Mouse (Mus musculus) hindbrain, embryonic 12.5 days (tissue): ENCODE results near the gene Ptms. TPM values are rescaled to one million over a fixed set of nuclear protein-coding genes. Genes with fewer than 3 reads are reported as not detected.
"Not testable (repeated sequence)": the region's sequence is repeated elsewhere in the genome, so short reads cannot be mapped to it uniquely, and the experiment has no call there.

Source experiments
- ATAC-seq: fragments of 200-750 bp; cut with Nextera tagmentation; 2 replicates; pipeline ENCODE4 v1.8.0; 2017; ENCODE audit warnings: moderate TSS enrichment; ENCODE audit not compliant: low FRiP score
- H3K27ac ChIP-seq: fragments of 300-500 bp; sonication (generic); 2 replicates; pipeline ENCODE4 v1.5.1; 2016; ENCODE audit warnings: mild to moderate bottlenecking
- H3K27me3 ChIP-seq: fragments of 300-500 bp; sonication (generic); 2 replicates; pipeline ENCODE4 v1.6.1; 2016; ENCODE audit warnings: mild to moderate bottlenecking
- H3K36me3 ChIP-seq: fragments of 300-500 bp; sonication (generic); 2 replicates; pipeline ENCODE4 v1.6.1; 2016; ENCODE audit warnings: mild to moderate bottlenecking
- H3K4me1 ChIP-seq: fragments of 300-500 bp; sonication (generic); 2 replicates; pipeline ENCODE4 v1.6.1; 2016
- H3K4me2 ChIP-seq: fragments of 300-500 bp; sonication (generic); replicated peaks from 2 replicates; pipeline ENCODE4 v1.6.1; 2016; ENCODE audit warnings: mild to moderate bottlenecking
- H3K4me3 ChIP-seq: fragments of 300-500 bp; sonication (generic); 2 replicates; pipeline ENCODE4 v1.5.1; 2016; ENCODE audit warnings: mild to moderate bottlenecking
- H3K9ac ChIP-seq: fragments of 300-500 bp; sonication (generic); 2 replicates; pipeline ENCODE4 v1.6.1; 2016; ENCODE audit warnings: mild to moderate bottlenecking, moderate library complexity
- H3K9me3 ChIP-seq: fragments of 300-500 bp; sonication (generic); replicated peaks from 2 replicates; pipeline ENCODE4 v1.6.1; 2016; ENCODE audit warnings: mild to moderate bottlenecking
- WGBS: fragments of 180-500 bp; shearing (Covaris S2); methylation state at CpG from one replicate; pipeline ENCODE4 v1.1.7; 2016; 5-methylcytosine and 5-hydroxymethylcytosine counted together
- polyA plus RNA-seq: library from polyadenylated mRNA; unstranded; fragments of >200 nt; fragmentation: Nextera tagmentation; extraction: Ambion mirVana; gene quantifications from 2 replicates; pipeline ENCODE4 v1.2.1, GENCODE M21; 2016

Ptms gene
- polyA plus RNA-seq, 1 experiment from 2014 or later: 707 TPM

- ATAC-seq: no peak
- H3K9ac ChIP-seq: no peak overlapping the region
- WGBS: 58% methylated on average over 8 of the region's 8 CpGs
- H3K36me3 ChIP-seq: no peaks in the 10 kb centered on the region
- no peaks in the 10 kb centered on the region for H3K9me3 ChIP-seq
- peaks cover 10% of the 10 kb centered on the region for H3K4me1 ChIP-seq
- no peak overlapping the region for H3K4me2 ChIP-seq
- no peak overlapping the region for H3K4me3 ChIP-seq
- no peaks in the 10 kb centered on the region for H3K27me3 ChIP-seq
- no peak overlapping the region for H3K27ac ChIP-seq
These were observed 19.7 kb downstream of the Ptms start for GRCm38 (mm10) chr6:124900056-124900800.

GRCm38 (mm10) chr6:124898359-124898758 lies 21.5 kb downstream of the Ptms start:
- Histone ChIP-seq H3K4me2 (no peak overlapping the region), H3K4me3 (no peak overlapping the region), H3K9me3 (no peaks in the 10 kb centered on the region), H3K4me1 (no peaks in the 10 kb centered on the region), H3K27ac (no peak overlapping the region), H3K36me3 (no peaks in the 10 kb centered on the region), H3K9ac (no peak overlapping the region), H3K27me3 (no peaks in the 10 kb centered on the region)
- no peak for ATAC-seq
- 67% methylated on average over 3 of the region's 3 CpGs for WGBS

GRCm38 (mm10) chr6:124894113-124894512 lies 25.8 kb downstream of the Ptms start:
- not testable (repeated sequence) for H3K4me2 ChIP-seq, H3K4me1 ChIP-seq, H3K9ac ChIP-seq, H3K4me3 ChIP-seq, ATAC-seq, H3K27me3 ChIP-seq, H3K36me3 ChIP-seq, H3K27ac ChIP-seq, H3K9me3 ChIP-seq
- 93% methylated on average over 2 of the region's 2 CpGs for WGBS

- Histone ChIP-seq H3K4me2 (no peak overlapping the region), H3K27me3 (no peaks in the 10 kb centered on the region), H3K4me3 (no peak overlapping the region), H3K36me3 (no peaks in the 10 kb centered on the region), H3K4me1 (no peaks in the 10 kb centered on the region), H3K9ac (no peak overlapping the region), H3K9me3 (no peaks in the 10 kb centered on the region), H3K27ac (no peak overlapping the region)
- WGBS: 71% methylated on average over 6 of the region's 6 CpGs
- no peak for ATAC-seq
These were observed 28.9 kb downstream of the Ptms start for GRCm38 (mm10) chr6:124890997-124891396.

GRCm38 (mm10) chr6:124888555-124889125 lies 31.3 kb downstream of the Ptms start:
- 0 out of 2 replicates have a peak, but pooled peaks cover 3% of the 10 kb centered on the region for H3K4me1 ChIP-seq
- no peak overlapping the region for H3K4me2 ChIP-seq
- H3K27ac ChIP-seq: no peak overlapping the region
- no peak overlapping the region for H3K4me3 ChIP-seq
- 92% methylated on average over 6 of the region's 6 CpGs for WGBS
- no peaks in the 10 kb centered on the region for H3K36me3 ChIP-seq
- H3K27me3 ChIP-seq: no peaks in the 10 kb centered on the region
- no peaks in the 10 kb centered on the region for H3K9me3 ChIP-seq
- H3K9ac ChIP-seq: no peak overlapping the region
- ATAC-seq: no peak

GRCm38 (mm10) chr6:124887986-124888385 lies 31.9 kb downstream of the Ptms start, which contains the start of gene Cd4:
Gene Cd4, minus strand, starts transcription at chr6:124888221.
- Histone ChIP-seq H3K4me2 (no peak within 1 kb of the TSS), H3K36me3 (no peaks in the 10 kb centered on the region), H3K9me3 (no peaks in the 10 kb centered on the region), H3K9ac (no peak within 1 kb of the TSS), H3K27me3 (no peaks in the 10 kb centered on the region), H3K4me1 (0 out of 2 replicates have a peak, but pooled peaks cover 3% of the 10 kb centered on the region), H3K4me3 (no peak within 1 kb of the TSS; the same call in 1 of the 2 replicates), H3K27ac (no peak within 1 kb of the TSS)
- no peak for ATAC-seq
- WGBS: 89% methylated on average over 9 of the region's 9 CpGs

GRCm38 (mm10) chr6:124885956-124886381 lies 33.9 kb downstream of the Ptms start:
- Histone ChIP-seq H3K4me3 (no peak overlapping the region), H3K27ac (no peak overlapping the region), H3K4me2 (no peak overlapping the region), H3K27me3 (no peaks in the 10 kb centered on the region), H3K36me3 (no peaks in the 10 kb centered on the region), H3K9ac (no peak overlapping the region), H3K4me1 (0 out of 2 replicates have a peak, but pooled peaks cover 3% of the 10 kb centered on the region), H3K9me3 (no peaks in the 10 kb centered on the region)
- ATAC-seq: no peak
- 90% methylated on average over 8 of the region's 8 CpGs for WGBS

- Histone ChIP-seq H3K27ac (no peak overlapping the region), H3K4me3 (no peak overlapping the region), H3K27me3 (no peaks in the 10 kb centered on the region), H3K9me3 (no peaks in the 10 kb centered on the region), H3K36me3 (no peaks in the 10 kb centered on the region), H3K9ac (no peak overlapping the region), H3K4me1 (0 out of 2 replicates have a peak, but pooled peaks cover 3% of the 10 kb centered on the region), H3K4me2 (no peak overlapping the region)
- ATAC-seq: no peak
- 77% methylated on average over 10 of the region's 10 CpGs for WGBS
These were observed 35.0 kb downstream of the Ptms start for GRCm38 (mm10) chr6:124884714-124885500.

- no peak for ATAC-seq
- Histone ChIP-seq H3K27me3 (no peaks in the 10 kb centered on the region), H3K9me3 (no peaks in the 10 kb centered on the region), H3K4me3 (no peak overlapping the region), H3K4me1 (0 out of 2 replicates have a peak, but pooled peaks cover 3% of the 10 kb centered on the region), H3K36me3 (no peaks in the 10 kb centered on the region), H3K9ac (no peak overlapping the region), H3K27ac (no peak overlapping the region), H3K4me2 (no peak overlapping the region)
- WGBS: 78% methylated on average over 10 of the region's 10 CpGs
These were observed 36.6 kb downstream of the Ptms start for GRCm38 (mm10) chr6:124883351-124883750.

GRCm38 (mm10) chr6:124881821-124882220 lies 38.1 kb downstream of the Ptms start:
- no peaks in the 10 kb centered on the region for H3K9me3 ChIP-seq
- 0 out of 2 replicates have a peak, but pooled peaks cover 3% of the 10 kb centered on the region for H3K4me1 ChIP-seq
- H3K27me3 ChIP-seq: no peaks in the 10 kb centered on the region
- H3K4me3 ChIP-seq: no peak overlapping the region
- H3K27ac ChIP-seq: no peak overlapping the region
- ATAC-seq: no peak
- no peak overlapping the region for H3K9ac ChIP-seq
- H3K36me3 ChIP-seq: no peaks in the 10 kb centered on the region
- 96% methylated on average over 9 of the region's 9 CpGs for WGBS
- H3K4me2 ChIP-seq: no peak overlapping the region

- H3K4me2 ChIP-seq: no peak overlapping the region
- no peaks in the 10 kb centered on the region for H3K4me1 ChIP-seq
- no peaks in the 10 kb centered on the region for H3K9me3 ChIP-seq
- no peak for ATAC-seq
- WGBS: 53% methylated on average over 6 of the region's 6 CpGs
- H3K27ac ChIP-seq: no peak overlapping the region
- no peak overlapping the region for H3K4me3 ChIP-seq
- no peaks in the 10 kb centered on the region for H3K27me3 ChIP-seq
- H3K36me3 ChIP-seq: no peaks in the 10 kb centered on the region
- no peak overlapping the region for H3K9ac ChIP-seq
These were observed 40.5 kb downstream of the Ptms start for GRCm38 (mm10) chr6:124879390-124879789.

GRCm38 (mm10) chr6:124874348-124874747 lies 45.6 kb downstream of the Ptms start:
- ATAC-seq: no peak
- Histone ChIP-seq H3K9ac (no peak overlapping the region), H3K4me2 (no peak overlapping the region), H3K4me1 (no peaks in the 10 kb centered on the region), H3K36me3 (no peaks in the 10 kb centered on the region), H3K4me3 (no peak overlapping the region), H3K27me3 (no peaks in the 10 kb centered on the region), H3K27ac (no peak overlapping the region), H3K9me3 (no peaks in the 10 kb centered on the region)
- 60% methylated on average over 2 of the region's 3 CpGs for WGBS
